Mouse (Mus musculus) layer of hippocampus, postnatal 36 days (tissue): Measurements from ENCODE around the gene Gm3233. TPM values are rescaled to one million over a fixed set of nuclear protein-coding genes. Genes with fewer than 3 reads are reported as not detected.
"Not testable (repeated sequence)": the region's sequence is repeated elsewhere in the genome, so short reads cannot be mapped to it uniquely, and the experiment has no call there.

Experiments used
- DNase-seq, 2 experiments: peaks; one replicate each; pipeline ENCODE4 v3.0.0; 2022
- total RNA-seq, 2 experiments: library from RNA; stranded (reverse); gene quantifications; 2 replicates each; pipeline ENCODE4 v1.2.3; 2021

The Gm3233 gene
- not detected for total RNA-seq

DNA sequence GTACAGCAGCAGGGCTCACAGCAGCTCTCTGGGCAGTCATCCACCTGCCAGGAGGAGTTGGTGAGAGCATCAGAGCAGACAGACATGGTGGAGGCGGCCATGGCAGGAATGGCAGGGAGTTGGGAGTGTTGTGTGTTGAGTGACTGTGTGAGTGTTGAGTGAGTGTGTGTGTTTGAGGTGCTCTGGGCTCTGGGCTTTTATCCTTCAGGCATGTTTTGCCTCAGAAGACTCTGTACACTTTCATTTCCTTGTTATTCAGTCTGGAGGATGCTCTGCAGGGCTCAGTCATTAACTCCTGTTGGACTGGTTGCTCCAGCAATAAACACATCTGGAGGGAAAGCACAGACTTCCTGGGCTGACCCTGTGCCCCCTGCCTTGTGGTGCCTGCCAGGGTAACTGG is at the start of gene Gm3233:
Gm3233 (minus strand) TSS at position 101 of the 400 bp plus-strand sequence.
- not testable (repeated sequence) for DNase-seq

DNA sequence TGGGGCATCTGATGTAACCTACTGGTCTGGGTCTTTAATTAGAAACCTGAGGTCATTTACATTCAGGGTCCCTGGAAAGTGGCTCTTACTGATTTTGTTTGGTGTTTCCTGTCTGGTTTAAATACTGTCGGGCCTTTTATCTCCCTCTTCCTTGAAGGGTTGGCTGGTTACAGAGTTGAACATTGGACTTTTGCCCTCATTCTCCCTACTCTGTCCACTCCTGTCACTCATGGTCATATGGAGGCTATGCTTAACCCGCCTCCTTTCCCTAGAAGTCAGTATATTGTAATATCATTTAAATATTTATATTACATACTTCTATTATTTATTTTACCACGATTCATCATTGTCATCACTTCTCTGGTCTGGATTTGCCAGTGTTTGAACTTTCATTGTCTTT is 44.6 kb upstream of the Gm3233 start:
- no peak for DNase-seq

DNA sequence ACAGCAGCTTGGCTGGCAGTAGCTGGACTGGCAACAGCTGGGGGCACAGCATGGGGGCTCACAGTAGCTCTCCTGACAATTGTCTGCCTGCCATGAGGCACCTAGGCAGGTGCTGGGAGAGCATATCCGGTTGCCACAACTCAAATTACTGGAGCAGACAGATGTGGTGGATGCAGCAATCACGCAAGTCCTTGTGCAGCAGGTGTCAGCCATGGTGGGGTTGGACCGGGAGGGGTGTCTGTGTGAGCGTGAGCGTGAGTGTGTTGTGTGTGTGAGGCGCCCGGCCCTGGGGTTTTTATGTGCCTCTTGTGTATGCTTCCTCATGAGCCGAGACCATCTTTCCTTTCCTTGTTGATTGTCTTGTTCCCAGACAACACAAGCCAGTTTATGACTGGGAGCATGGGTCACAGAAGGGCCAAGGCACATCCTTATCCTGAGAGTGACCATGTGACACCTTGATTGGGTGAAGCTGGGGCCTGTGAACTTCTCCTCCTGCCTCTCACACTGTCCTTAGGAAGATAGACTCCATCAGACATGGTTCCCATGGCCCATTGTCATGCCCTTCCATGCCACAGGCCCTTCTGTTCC is 39.5 kb upstream of the Gm3233 start, which contains the start of gene Gm19668:
Gm19668 (minus strand) TSS at position 213 of the 588 bp plus-strand sequence.
- DNase-seq = no peak

DNA sequence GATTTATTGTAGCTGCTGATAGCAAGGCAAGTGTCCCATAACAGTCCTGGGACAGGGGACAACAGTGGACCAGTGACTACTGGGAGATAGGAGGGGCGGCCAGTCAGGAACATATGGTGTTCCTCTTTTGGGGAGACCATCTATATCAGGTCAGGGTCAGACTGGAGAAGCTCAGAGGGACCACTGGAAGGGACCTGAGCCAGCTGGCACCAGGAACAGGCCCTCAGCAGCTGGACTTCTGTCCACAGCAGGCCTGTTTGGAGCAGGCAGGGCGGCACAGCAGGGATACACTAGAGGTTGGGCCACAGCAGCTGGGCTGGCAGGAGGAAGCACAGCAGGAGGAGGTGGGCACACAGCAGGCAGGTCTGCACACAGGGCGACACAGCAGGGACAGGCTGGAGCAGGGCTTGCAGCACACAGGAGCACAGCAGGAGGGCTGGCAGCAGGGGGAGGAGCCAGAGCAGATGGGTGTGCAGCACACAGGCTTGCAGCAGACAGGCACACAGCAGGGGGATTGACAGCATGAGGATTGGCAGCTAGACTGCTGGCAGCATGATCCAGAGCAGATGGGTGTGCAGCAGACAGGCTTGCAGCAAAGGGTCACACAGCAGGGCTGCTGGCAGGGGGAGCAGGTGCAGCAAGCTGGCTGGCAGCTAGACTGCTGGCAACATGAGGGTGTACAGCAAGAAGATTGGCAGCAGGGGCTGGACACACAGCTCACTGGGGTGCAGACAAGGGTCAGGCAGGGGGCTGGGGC is 38.9 kb upstream of the Gm3233 start:
- DNase-seq = not testable (repeated sequence)

DNA sequence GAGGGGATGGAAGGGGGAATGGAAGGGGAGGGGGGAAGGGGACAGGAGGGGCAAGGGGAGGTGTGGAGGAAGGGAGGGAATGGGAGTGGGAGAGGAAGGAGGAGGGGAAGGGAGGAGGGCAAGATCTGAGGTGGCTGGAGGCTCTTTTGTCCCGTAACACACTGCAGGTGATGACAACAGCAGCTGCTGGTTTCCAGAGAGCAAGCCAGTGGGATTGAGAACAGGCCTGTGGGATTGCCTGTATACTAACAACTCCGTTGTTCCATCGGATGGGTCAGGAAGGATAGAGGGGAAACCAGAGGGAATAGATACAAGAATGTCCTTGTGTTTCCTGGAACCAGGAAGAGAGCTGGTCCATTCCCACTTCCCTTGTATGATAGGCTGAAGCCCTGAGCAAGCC is 38.2 kb upstream of the Gm3233 start:
- no peak for DNase-seq

DNA sequence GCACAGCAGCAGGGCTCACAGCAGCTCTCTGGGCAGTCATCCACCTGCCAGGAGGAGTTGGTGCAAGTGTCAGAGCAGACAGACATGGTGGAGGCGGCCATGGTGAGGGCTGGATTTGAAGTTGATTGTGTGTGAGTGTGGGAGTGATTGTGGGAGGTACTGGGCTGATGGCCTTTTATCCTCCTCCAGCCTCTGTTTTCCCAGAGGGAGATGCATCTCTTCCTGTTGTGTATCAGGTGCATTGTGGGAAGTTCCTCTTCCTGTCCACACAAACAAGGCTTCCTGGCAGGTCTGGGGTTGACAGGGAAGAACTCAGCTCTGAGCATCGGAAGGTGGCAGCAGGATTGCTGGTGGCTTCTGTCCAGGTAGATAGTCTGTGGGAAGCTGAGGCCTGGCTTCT is 35.5 kb upstream of the Gm3233 start, which contains the start of gene Gm9639:
Gm9639 (minus strand) TSS at position 101 of the 400 bp plus-strand sequence.
- no peak for DNase-seq

DNA sequence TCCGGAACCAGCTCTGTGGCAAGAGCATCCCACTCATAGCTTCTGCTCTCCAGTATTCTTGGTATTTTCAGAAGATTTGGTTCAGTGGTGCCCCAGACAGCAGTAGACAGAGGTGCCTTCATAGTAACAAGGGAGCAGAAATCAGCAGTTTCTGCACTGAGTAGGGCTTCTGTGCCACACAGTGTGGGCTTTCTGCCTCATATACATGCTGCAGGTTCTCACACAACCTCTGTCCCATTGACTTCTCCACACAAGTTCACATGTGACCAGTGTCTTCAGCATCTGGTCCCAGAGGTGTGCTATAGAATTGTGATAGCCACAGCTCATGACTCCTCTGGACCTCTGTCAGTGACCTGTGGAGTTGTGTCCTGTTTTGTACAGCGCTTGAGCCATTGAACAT is 29.1 kb upstream of the Gm3233 start:
- no peak for DNase-seq

DNA sequence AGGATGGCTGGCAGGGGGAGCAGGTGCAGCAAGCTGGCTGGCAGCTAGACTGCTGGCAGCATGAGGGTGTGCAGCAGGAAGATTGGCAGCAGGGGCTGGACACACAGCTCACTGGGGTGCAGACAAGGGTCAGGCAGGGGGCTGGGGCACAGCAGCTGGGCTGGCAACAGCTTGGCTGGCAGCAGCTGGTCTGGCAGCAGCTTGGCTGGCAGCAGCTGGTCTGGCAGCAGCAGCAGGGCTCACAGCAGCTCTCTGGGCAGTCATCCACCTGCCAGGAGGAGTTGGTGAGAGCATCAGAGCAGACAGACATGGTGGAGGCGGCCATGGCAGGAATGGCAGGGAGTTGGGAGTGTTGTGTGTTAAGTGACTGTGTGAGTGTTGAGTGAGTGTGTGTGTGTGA is 28.4 kb upstream of the Gm3233 start, which contains the start of gene Gm7137:
Gm7137 (minus strand) TSS at position 325 of the 400 bp plus-strand sequence.
- DNase-seq = not testable (repeated sequence)

DNA sequence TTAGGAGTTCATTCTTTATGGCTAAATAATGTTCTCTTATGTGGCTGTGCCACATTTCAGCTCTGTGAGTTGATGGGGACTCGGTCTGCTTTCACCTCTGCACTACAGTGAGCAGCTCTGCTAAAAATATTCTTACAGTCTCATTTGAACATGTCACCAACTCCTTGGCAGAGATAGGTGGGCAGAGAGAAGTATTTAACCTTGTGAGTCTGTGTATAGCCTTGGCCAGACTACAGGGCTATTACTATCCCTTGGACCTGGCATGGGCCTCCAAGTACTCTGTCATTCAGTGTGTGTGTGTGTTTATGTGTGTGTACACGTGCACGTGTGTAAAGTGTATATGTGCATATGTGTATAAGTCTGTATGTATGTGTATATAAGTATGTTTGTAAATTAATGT is 23.9 kb upstream of the Gm3233 start:
- not testable (repeated sequence) for DNase-seq

DNA sequence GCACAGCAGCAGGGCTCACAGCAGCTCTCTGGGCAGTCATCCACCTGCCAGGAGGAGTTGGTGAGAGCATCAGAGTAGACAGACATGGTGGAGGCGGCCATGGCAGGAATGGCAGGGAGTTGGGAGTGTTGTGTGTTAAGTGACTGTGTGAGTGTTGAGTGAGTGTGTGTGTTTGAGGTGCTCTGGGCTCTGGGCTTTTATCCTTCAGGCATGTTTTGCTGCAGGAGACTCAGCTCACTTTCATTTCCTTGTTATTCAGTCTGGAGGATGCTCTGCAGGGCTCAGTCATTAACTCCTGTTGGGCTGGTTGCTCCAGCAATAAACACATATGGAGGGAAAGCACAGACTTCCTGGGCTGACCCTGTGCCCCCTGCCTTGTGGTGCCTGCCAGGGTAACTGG is 23.0 kb upstream of the Gm3233 start, which contains the start of gene Gm3250:
Gm3250 (minus strand) TSS at position 101 of the 400 bp plus-strand sequence.
- not testable (repeated sequence) for DNase-seq

DNA sequence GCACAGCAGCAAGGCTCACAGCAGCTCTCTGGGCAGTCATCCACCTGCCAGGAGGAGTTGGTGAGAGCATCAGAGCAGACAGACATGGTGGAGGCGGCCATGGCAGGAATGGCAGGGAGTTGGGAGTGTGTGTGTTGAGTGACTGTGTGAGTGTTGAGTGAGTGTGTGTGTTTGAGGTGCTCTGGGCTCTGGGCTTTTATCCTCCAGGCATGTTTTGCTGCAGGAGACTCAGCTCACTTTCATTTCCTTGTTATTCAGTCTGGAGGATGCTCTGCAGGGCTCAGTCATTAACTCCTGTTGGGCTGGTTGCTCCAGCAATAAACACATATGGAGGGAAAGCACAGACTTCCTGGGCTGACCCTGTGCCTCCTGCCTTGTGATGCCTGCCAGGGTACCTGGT is 17.4 kb upstream of the Gm3233 start, which contains the start of gene Gm7138:
Gm7138 (minus strand) TSS at position 101 of the 400 bp plus-strand sequence.
- not testable (repeated sequence) for DNase-seq

DNA sequence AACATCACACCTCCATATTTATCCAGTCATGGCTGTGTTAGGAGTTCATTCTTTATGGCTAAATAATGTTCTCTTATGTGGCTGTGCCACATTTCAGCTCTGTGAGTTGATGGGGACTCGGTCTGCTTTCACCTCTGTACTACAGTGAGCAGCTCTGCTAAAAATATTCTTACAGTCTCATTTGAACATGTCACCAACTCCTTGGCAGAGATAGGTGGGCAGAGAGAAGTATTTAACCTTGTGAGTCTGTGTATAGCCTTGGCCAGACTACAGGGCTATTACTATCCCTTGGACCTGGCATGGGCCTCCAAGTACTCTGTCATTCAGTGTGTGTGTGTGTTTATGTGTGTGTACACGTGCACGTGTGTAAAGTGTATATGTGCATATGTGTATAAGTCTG is 12.7 kb upstream of the Gm3233 start:
- DNase-seq = not testable (repeated sequence)

DNA sequence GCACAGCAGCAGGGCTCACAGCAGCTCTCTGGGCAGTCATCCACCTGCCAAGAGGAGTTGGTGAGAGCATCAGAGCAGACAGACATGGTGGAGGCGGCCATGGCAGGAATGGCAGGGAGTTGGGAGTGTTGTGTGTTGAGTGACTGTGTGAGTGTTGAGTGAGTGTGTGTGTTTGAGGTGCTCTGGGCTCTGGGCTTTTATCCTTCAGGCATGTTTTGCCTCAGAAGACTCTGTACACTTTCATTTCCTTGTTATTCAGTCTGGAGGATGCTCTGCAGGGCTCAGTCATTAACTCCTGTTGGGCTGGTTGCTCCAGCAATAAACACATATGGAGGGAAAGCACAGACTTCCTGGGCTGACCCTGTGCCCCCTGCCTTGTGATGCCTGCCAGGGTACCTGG is 11.7 kb upstream of the Gm3233 start, which contains the start of gene Gm3238:
Gm3238 (minus strand) TSS at position 101 of the 400 bp plus-strand sequence.
- DNase-seq = not testable (repeated sequence)

DNA sequence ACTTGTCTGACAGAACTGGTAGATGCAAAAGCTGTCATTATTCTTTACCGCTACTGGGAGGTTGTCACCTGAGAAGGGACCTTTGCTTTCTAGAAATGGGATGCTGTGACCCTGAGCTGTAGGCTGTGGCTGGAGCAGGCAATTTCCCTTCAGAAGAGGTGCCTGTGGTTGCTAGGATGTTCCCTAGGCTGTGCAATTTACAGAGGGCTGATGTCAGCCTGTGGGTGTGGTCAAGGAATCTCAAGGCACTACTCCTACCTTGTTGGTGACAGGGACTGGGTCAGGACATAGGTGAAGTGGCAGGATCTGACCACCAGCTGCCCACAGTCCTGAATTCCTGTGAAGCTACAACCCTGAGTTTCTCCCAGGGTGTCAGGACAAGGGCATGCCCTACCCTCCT is 10.2 kb upstream of the Gm3233 start:
- no peak for DNase-seq

DNA sequence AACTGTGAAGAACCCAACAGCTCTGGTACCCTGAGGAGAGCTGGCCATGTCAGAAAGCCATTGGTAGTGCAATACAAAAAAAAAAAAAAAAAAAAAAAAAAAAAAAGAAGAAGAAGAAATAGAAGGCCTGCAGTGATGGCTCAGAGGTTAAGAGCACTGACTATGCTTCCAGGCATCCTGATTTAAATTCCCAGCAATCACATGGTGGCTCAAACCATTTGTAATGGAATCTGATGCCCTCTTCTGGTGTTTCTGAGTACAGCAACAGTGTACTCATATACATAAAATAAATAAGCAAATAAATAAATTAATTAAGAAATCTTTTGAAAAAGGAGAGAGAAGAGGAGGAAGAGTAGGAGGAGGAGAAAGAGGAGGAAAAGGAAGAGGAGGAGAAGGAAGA is 6.0 kb downstream of the Gm3233 start:
- no peak for DNase-seq

DNA sequence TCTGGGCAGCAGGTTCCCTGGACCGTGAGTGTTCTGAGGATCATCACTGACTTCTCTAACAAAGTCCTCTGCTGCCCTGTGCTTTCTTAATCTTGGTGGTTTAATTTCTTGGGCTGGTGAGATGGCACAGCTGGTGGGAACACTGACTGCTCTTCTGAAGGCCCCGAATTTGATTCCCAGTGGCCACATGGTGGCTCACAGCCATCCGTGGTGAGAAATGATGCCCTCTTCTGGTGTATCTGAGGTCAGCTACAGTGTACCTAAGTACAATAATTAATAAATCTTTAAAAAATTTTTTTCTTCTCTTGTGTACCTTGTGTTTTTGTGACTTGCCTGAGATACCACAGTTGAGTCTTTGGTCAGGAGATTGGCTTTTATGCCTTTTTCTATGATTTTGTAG is 7.2 kb downstream of the Gm3233 start:
- not testable (repeated sequence) for DNase-seq

DNA sequence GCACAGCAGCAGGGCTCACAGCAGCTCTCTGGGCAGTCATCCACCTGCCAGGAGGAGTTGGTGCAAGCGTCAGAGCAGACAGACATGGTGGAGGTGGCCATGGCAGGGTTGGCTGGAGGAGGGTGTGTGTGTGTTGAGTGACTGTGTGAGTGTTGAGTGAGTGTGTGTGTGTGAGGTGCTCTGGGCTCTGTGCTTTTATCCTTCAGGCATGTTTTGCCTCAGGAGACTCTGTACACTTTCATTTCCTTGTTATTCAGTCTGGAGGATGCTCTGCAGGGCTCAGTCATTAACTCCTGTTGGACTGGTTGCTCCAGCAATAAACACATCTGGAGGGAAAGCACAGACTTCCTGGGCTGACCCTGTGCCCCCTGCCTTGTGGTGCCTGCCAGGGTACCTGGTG is 8.2 kb downstream of the Gm3233 start, which contains the start of gene Gm9736:
Gm9736 (minus strand) TSS at position 101 of the 400 bp plus-strand sequence.
- DNase-seq = not testable (repeated sequence)

DNA sequence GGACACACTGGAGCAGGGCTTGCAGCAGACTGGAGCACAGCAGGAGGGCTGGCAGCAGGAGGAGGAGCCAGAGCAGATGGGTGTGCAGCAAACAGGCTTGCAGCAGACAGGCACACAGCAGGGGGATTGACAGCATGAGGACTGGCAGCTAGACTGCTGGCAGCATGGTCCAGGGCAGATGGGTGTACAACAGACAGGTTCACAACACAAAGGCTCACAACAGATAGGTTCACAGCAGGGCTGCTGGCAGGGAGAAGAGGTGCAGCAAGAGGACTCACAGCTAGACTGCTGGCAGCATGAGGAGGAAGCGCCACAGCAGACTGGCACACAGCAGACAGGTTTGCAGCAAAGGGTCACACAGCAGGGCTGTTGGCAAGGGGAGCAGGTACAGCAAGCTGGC is 8.8 kb downstream of the Gm3233 start:
- DNase-seq = not testable (repeated sequence)

DNA sequence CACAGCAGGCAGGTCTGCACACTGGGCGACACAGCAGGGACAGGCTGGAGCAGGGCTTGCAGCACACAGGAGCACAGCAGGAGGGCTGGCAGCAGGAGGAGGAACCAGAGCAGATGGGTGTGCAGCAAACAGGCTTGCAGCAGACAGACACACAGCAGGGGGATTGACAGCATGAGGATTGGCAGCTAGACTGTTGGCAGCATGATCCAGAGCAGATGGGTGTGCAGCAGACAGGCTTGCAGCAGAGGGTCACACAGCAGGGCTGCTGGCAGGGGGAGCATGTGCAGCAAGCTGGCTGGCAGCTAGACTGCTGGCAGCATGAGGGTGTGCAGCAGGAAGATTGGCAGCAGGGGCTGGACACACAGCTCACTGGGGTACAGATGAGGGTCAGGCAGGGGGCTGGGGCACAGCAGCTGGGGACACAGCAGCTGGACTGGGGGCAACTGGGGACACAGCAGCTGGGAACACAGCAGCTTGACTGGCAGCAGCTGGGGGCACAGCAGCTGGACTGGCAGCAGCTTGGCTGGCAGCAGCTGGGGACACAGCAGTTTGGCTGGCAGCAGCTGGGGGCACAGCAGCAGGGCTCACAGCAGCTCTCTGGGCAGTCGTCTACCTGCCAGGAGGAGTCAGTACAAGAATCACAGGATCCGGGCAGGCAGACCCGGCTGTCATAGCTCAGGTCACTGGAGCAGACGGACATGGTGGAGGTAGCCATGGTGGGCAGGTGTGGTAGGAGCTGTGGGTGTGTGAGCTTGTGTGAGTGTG is 17.4 kb downstream of the Gm3233 start, which contains the start of gene Gm18596:
Gm18596 (minus strand) TSS at position 715 of the 765 bp plus-strand sequence.
- peak in 1 of 2 experiments; percentile 12 for DNase-seq

DNA sequence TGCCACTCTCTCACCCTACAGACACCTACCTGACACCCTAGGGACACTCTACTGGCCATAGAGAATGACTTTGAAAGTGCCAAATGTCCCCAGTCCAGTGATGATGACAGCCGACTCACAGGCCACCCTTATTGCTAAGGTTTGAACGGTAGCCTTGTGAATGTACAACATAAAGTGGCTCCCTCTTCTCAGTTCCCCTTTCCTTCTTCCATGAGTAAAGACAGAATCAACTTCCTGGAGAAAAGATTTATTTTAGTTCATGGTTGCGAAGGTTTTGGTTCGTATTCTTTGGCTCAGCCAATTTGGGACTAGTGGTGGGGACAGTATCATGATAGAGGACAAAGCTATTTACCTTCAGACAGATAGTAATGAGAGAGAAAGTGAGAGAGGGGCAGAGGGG is 20.6 kb downstream of the Gm3233 start:
- no peak for DNase-seq

DNA sequence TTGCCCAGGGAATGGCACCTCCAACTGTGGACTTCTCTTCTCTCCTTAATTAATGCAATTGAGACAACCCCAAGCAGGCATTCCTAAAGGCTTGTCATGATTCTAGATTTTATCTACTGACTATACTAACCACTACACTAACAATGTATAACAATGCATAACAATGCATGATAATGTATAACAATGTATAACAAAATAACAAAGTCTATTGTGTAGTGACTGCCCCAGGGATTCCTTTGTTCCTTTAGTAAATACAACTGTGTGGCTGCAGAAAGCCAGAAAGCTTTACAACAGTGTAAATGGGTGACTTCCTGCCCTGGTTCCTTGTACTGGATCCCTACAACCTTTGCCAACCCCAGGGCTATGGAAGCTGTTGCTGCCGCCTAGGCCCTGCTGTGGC is 23.6 kb downstream of the Gm3233 start:
- DNase-seq = no peak

DNA sequence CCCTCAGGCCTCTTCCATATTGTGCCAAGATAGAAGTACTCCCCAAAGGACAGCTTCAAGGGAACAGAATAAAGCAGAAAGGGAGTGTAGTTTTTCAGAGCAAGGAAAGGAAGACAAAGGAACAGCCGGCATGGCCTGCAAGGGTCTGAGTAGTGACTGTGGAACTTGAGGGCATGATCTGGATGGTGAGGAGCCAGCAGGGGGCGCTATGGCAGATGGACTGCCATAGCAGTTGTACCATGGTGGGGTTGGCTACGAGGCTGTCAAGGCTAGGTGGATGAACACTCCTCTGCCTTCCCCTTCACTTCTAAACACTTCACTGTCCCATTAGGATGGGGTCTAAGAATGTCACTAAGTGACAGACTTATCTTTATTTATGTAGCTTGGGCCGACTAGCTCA is 30.2 kb downstream of the Gm3233 start:
- no peak for DNase-seq
